Mouse (Mus musculus) lung, postnatal 0 days (tissue): ENCODE measurements around the gene Cct7.

Experiments used
- CTCF ChIP-seq: IDR thresholded peaks from 2 replicates; pipeline ENCODE4 v1.5.1; 2016; ENCODE audit warnings: antibody characterized with exemption, mild to moderate bottlenecking
- EP300 ChIP-seq: IDR thresholded peaks from 2 replicates; pipeline ENCODE4 v1.6.1; 2016; ENCODE audit warnings: antibody characterized with exemption, mild to moderate bottlenecking, control low read depth

DNA sequence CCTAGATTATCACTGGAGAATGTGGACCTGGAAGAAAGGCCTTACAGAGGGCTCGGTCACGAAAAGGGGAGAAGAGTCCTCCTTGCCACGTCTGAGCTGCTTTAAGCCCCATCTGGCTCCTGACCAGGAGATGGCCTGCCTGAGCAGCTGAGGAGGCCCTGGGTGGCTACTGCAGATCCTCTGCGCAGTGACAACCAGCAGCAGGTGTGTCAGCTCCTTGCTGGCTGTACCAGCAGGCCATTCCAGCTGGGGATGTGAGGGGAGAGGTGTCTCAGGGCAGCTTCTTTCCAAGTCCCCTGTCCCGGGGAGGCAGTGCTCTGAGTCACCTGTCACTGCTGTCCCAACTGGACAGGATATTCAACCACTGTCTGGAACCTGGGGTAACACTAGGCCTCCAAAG lies 21.2 kb downstream of the Cct7 start:
- TF ChIP-seq CTCF = no peak
- no peak for TF ChIP-seq EP300
